Mouse (Mus musculus): ENCODE measurements around the gene Oxgr1.

DNA sequence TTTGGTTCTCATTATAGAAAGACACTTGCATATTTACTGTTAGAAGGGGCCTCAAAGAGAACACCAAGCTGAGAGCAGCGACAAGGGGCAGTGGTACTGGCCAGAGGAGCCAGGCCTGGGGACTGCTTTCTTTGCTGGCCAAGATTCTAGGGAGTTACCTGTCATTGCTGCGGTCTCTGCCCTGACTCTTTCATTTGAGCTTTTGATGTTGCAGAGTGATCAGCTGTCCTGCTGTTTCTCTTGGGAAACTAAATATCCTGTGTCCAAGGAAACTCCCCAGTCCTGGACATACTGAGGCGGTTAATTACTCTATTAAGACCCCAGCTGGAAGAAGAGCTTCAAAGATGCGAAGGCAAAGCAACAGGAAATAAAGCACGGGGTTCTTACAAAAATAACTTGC, 60.9 kb downstream of the Oxgr1 start:
- no peak for TF ChIP-seq CTCF (IDR thresholded peaks at IDR 0.05; ENCODE audit: low read depth, low read length)
- TF ChIP-seq POLR2A (IDR thresholded peaks at IDR 0.05; ENCODE audit: insufficient read depth, low read length), result no peak
- no peak for TF ChIP-seq EP300 (IDR thresholded peaks at IDR 0.05; ENCODE audit: insufficient read depth, low read depth, low read length)
